17 mouse cellular contexts compared by ENCODE assay signal in genomic region chr3:153616849-153617248, GRCm38 (mm10).
A peak's percentile ranks its signal among the peaks of the same experiment; 100 is the strongest.
DNase-seq lines count a peak whose midpoint lies in the region; ATAC-seq lines count a peak whose summit lies in the region.
"Had no signal": no experiment of that assay in that cellular context is flagged by ENCODE, and none has a peak within 500 bp of the region (broad histone marks: within the 10 kb centered on the region; RNA-seq: fewer than 3 reads in every experiment).

No protein-coding gene starts in this region.

- H3K9me3 ChIP-seq in hindbrain, embryonic 10.5 days = 0 out of 2 replicates have a peak, but pooled peaks cover 3% of the 10 kb centered on the region
- no peaks in the 10 kb centered on the region for H3K9me3 ChIP-seq in hindbrain, embryonic 14.5 days (ENCODE audit: control insufficient read depth, low read length)
- no peaks in the 10 kb centered on the region for H3K9me3 ChIP-seq in midbrain, embryonic 10.5 days (replicated peaks)
- H3K9me3 ChIP-seq in midbrain, embryonic 15.5 days = no peaks in the 10 kb centered on the region
- no peaks in the 10 kb centered on the region for H3K9me3 ChIP-seq in embryonic facial prominence, embryonic 15.5 days (replicated peaks)
- H3K9me3 ChIP-seq in forebrain, embryonic 12.5 days = no peaks in the 10 kb centered on the region
- H3K9me3 ChIP-seq in midbrain, embryonic 16.5 days (replicated peaks; ENCODE audit: control insufficient read depth, low read length, poor library complexity, severe bottlenecking) = no peaks in the 10 kb centered on the region
- H3K9me3 ChIP-seq: heart, embryonic 13.5 days; midbrain, embryonic 12.5 days; neural tube, embryonic 15.5 days had no signal

- H3K36me3 ChIP-seq in hindbrain, embryonic 10.5 days = peaks cover 9% of the 10 kb centered on the region; the same call in 1 of the 2 replicates
- no peaks in the 10 kb centered on the region for H3K36me3 ChIP-seq in hindbrain, embryonic 14.5 days (replicated peaks; ENCODE audit: control insufficient read depth, insufficient read depth)
- 0 out of 2 replicates have a peak, but pooled peaks cover 6% of the 10 kb centered on the region for H3K36me3 ChIP-seq in midbrain, embryonic 10.5 days
- no peaks in the 10 kb centered on the region for H3K36me3 ChIP-seq in midbrain, embryonic 15.5 days (replicated peaks)
- H3K36me3 ChIP-seq in embryonic facial prominence, embryonic 15.5 days = no peaks in the 10 kb centered on the region
- no peaks in the 10 kb centered on the region for H3K36me3 ChIP-seq in forebrain, embryonic 12.5 days (replicated peaks)
- H3K36me3 ChIP-seq in midbrain, embryonic 16.5 days (ENCODE audit: control insufficient read depth, insufficient read depth, low read length) = no peaks in the 10 kb centered on the region
- H3K36me3 ChIP-seq: midbrain, embryonic 12.5 days; neural tube, embryonic 15.5 days had no signal

- H3K4me2 ChIP-seq in hindbrain, embryonic 14.5 days (replicated peaks) = no peak overlapping the region
- no peak overlapping the region for H3K4me2 ChIP-seq in midbrain, embryonic 15.5 days
- H3K4me2 ChIP-seq in embryonic facial prominence, embryonic 15.5 days (replicated peaks) = no peak overlapping the region
- no peak overlapping the region for H3K4me2 ChIP-seq in forebrain, embryonic 12.5 days
- H3K4me2 ChIP-seq in midbrain, embryonic 16.5 days (ENCODE audit: low read length) = no peak overlapping the region
- H3K4me2 ChIP-seq: heart, embryonic 13.5 days; midbrain, embryonic 12.5 days; neural tube, embryonic 15.5 days had no signal

- H3K4me3 ChIP-seq in hindbrain, embryonic 10.5 days = no peak overlapping the region
- no peak overlapping the region for H3K4me3 ChIP-seq in hindbrain, embryonic 14.5 days (replicated peaks; ENCODE audit: low read length)
- H3K4me3 ChIP-seq in midbrain, embryonic 10.5 days = no peak overlapping the region
- no peak overlapping the region for H3K4me3 ChIP-seq in midbrain, embryonic 15.5 days
- no peak overlapping the region for H3K4me3 ChIP-seq in embryonic facial prominence, embryonic 15.5 days (replicated peaks)
- no peak overlapping the region for H3K4me3 ChIP-seq in forebrain, embryonic 12.5 days (replicated peaks)
- no peak overlapping the region for H3K4me3 ChIP-seq in midbrain, embryonic 16.5 days (ENCODE audit: low read depth, low read length)
- H3K4me3 ChIP-seq: heart, embryonic 13.5 days; midbrain, embryonic 12.5 days; myocyte; neural tube, embryonic 15.5 days had no signal

- H3K27ac ChIP-seq in hindbrain, embryonic 10.5 days = peak overlapping the region; percentile 36
- H3K27ac ChIP-seq in hindbrain, embryonic 14.5 days = no peak overlapping the region
- peak overlapping the region; percentile 23; the same call in 1 of the 2 replicates for H3K27ac ChIP-seq in midbrain, embryonic 10.5 days (replicated peaks)
- no peak overlapping the region for H3K27ac ChIP-seq in midbrain, embryonic 15.5 days
- H3K27ac ChIP-seq in embryonic facial prominence, embryonic 15.5 days (replicated peaks) = peak overlapping the region; percentile 39; the same call in 1 of the 2 replicates
- no peak overlapping the region for H3K27ac ChIP-seq in forebrain, embryonic 12.5 days
- H3K27ac ChIP-seq in midbrain, embryonic 16.5 days (ENCODE audit: low read length) = no peak overlapping the region
- H3K27ac ChIP-seq: midbrain, embryonic 12.5 days; neural tube, embryonic 15.5 days had no signal

- H3K9ac ChIP-seq in hindbrain, embryonic 14.5 days = no peak overlapping the region
- no peak overlapping the region for H3K9ac ChIP-seq in midbrain, embryonic 15.5 days
- no peak overlapping the region for H3K9ac ChIP-seq in embryonic facial prominence, embryonic 15.5 days
- no peak overlapping the region for H3K9ac ChIP-seq in forebrain, embryonic 12.5 days
- no peak overlapping the region for H3K9ac ChIP-seq in midbrain, embryonic 16.5 days (ENCODE audit: low read depth, low read length)
- H3K9ac ChIP-seq: heart, embryonic 13.5 days; liver, postnatal 0 days; midbrain, embryonic 12.5 days; neural tube, embryonic 15.5 days had no signal

- WGBS in hindbrain, embryonic 10.5 days = 35% methylated on average over 8 of the region's 8 CpGs
- 54% methylated on average over 8 of the region's 8 CpGs for WGBS in hindbrain, embryonic 14.5 days
- 53% methylated on average over 8 of the region's 8 CpGs for whole genome bisulfite sequencing in midbrain, embryonic 10.5 days
- WGBS in midbrain, embryonic 15.5 days = 41% methylated on average over 8 of the region's 8 CpGs
- 30% methylated on average over 8 of the region's 8 CpGs for WGBS in embryonic facial prominence, embryonic 15.5 days
- 45% methylated on average over 8 of the region's 8 CpGs for WGBS in forebrain, embryonic 12.5 days
- 46% methylated on average over 8 of the region's 8 CpGs for WGBS in midbrain, embryonic 16.5 days

- no peak for ATAC-seq in hindbrain, embryonic 14.5 days (ENCODE audit: low FRiP score)
- ATAC-seq in midbrain, embryonic 15.5 days (replicated peaks) = no peak
- ATAC-seq in embryonic facial prominence, embryonic 15.5 days (ENCODE audit: insufficient number of reproducible peaks, low FRiP score, low TSS enrichment, low read depth) = no peak
- ATAC-seq in forebrain, embryonic 12.5 days (ENCODE audit: low FRiP score) = no peak
- no peak for ATAC-seq in midbrain, embryonic 16.5 days
- ATAC-seq: liver, postnatal 0 days had no signal

- peaks cover 22% of the 10 kb centered on the region for H3K4me1 ChIP-seq in hindbrain, embryonic 10.5 days (replicated peaks)
- H3K4me1 ChIP-seq in hindbrain, embryonic 14.5 days (replicated peaks; ENCODE audit: control insufficient read depth, insufficient read depth, low read length) = no peaks in the 10 kb centered on the region
- H3K4me1 ChIP-seq in midbrain, embryonic 10.5 days = peaks cover 16% of the 10 kb centered on the region
- H3K4me1 ChIP-seq in midbrain, embryonic 15.5 days = no peaks in the 10 kb centered on the region
- H3K4me1 ChIP-seq in embryonic facial prominence, embryonic 15.5 days = peaks cover 19% of the 10 kb centered on the region
- H3K4me1 ChIP-seq in forebrain, embryonic 12.5 days = peaks cover 13% of the 10 kb centered on the region
- H3K4me1 ChIP-seq in midbrain, embryonic 16.5 days (ENCODE audit: control insufficient read depth, insufficient read depth, low read length) = peaks cover 3% of the 10 kb centered on the region; the same call in 1 of the 2 replicates

- no peak for DNase-seq in hindbrain, embryonic 10.5 days (ENCODE audit: low spot score)
- DNase-seq in hindbrain, embryonic 14.5 days (ENCODE audit: low spot score) = no peak
- no peak for DNase-seq in midbrain, embryonic 10.5 days (ENCODE audit: low spot score)
- peak; percentile 20 for DNase-seq in retina, postnatal 1 day
- DNase-seq: gastrocnemius, postnatal 25 days; heart, postnatal 36 days; liver; liver, postnatal 0 days; lung, postnatal 36 days had no signal

- no peaks in the 10 kb centered on the region for H3K27me3 ChIP-seq in hindbrain, embryonic 10.5 days (ENCODE audit: insufficient read depth, poor library complexity, severe bottlenecking)
- H3K27me3 ChIP-seq in hindbrain, embryonic 14.5 days (ENCODE audit: control insufficient read depth, insufficient read depth, low read length) = no peaks in the 10 kb centered on the region
- H3K27me3 ChIP-seq in midbrain, embryonic 10.5 days (ENCODE audit: low read depth, poor library complexity, severe bottlenecking) = no peaks in the 10 kb centered on the region
- H3K27me3 ChIP-seq in midbrain, embryonic 15.5 days (replicated peaks) = no peaks in the 10 kb centered on the region
- H3K27me3 ChIP-seq in embryonic facial prominence, embryonic 15.5 days = no peaks in the 10 kb centered on the region
- H3K27me3 ChIP-seq in forebrain, embryonic 12.5 days = no peaks in the 10 kb centered on the region
- H3K27me3 ChIP-seq in midbrain, embryonic 16.5 days (ENCODE audit: control insufficient read depth, insufficient read depth, low read depth, low read length) = no peaks in the 10 kb centered on the region
- H3K27me3 ChIP-seq: heart, embryonic 13.5 days; midbrain, embryonic 12.5 days; neural tube, embryonic 15.5 days had no signal

Comparison
In these comparisons a context has a peak if more than half of its experiments do, and no peak if none do; other contexts are left out.
1. H3K27ac ChIP-seq: peak in hindbrain, embryonic 10.5 days (single experiment), midbrain, embryonic 10.5 days (single experiment) and embryonic facial prominence, embryonic 15.5 days (single experiment); none in hindbrain, embryonic 14.5 days (single experiment), midbrain, embryonic 15.5 days (single experiment), forebrain, embryonic 12.5 days (single experiment) and midbrain, embryonic 16.5 days (single experiment).